Mouse (Mus musculus): Measurements from ENCODE around the gene Pstk.

- TF ChIP-seq CTCF (conservative IDR thresholded peaks at IDR 0.05; ENCODE audit: insufficient read depth, insufficient read length, low read depth, low read length), result no peak
- no peak for TF ChIP-seq POLR2A (IDR thresholded peaks at IDR 0.05; ENCODE audit: low read depth, low read length)
These were observed 39.0 kb downstream of the Pstk start for GRCm38 (mm10) chr7:131409988-131410385.

All from kidney, adult 2 months (tissue).